Mouse (Mus musculus) heart, postnatal 10 days (tissue): ENCODE measurements around the gene Cdon. TPM values are rescaled to one million over a fixed set of nuclear protein-coding genes. Genes with fewer than 3 reads are reported as not detected.

ENCODE experiments used
- DNase-seq, 2 experiments: peaks; one replicate each; pipeline ENCODE4 v3.0.0; 2021
- intact Hi-C: fragments of 180-260 bp; cut with DNase I; formaldehyde crosslinking; loops from one replicate; pipeline ENCODE4 v1.15.1; 2025
- total RNA-seq, 2 experiments: library from RNA; stranded (reverse); gene quantifications; 2 replicates each; pipeline ENCODE4 v1.2.3; 2021

Cdon gene
- total RNA-seq, 2 experiments from 2014 or later, result 19.7 to 31.2 TPM

- intact Hi-C loops, result no loop called here
- peak in 1 of 2 experiments; percentile 13 for DNase-seq
Observed at GRCm38 (mm10) chr9:35491109-35491866, 70.4 kb downstream of the Cdon start.

DNA sequence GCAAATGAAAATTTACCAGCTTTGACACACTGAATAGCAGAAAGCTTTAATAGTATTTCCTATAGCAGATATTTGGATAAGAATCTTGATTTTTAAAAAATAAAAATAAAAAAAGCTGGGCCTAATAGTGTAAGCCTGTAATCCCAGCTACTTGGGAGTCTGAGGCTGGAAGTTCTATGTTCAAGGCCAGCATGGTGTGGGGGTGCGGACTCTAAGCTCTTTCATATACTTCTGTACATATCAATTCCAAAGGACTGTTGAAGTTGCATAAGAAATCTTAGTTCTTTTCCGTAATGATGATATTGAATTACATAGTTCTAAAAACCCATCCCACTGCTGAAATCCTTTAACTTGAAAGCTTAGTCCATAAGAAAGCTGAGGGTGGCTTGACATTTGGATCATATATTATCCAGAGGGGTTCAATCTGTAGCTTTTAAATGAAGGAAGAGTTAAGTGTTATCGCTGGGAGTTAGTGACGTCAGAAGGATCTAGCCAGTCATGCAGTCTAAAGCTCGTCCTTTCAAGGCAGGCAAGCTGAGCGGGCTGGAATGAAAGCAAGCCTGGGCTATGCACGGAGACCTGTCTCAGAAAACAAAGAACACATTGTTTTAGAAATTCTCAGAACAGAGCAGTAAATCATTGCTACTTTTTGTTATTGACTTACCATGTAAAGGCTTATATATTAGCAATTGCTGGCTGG, 72.3 kb downstream of the Cdon start:
- no peak for DNase-seq
- intact Hi-C loops, result no loop called here

- DNase-seq, result no peak
- intact Hi-C loops, result no loop called here
Observed at GRCm38 (mm10) chr9:35493733-35494092, 72.8 kb downstream of the Cdon start.

GRCm38 (mm10) chr9:35494937-35495336, 74.0 kb downstream of the Cdon start:
- DNase-seq, result no peak
- intact Hi-C loops, result no loop called here

- no peak for DNase-seq
- intact Hi-C loops, result no loop called here
Observed at GRCm38 (mm10) chr9:35495471-35495870, 74.5 kb downstream of the Cdon start.

DNA sequence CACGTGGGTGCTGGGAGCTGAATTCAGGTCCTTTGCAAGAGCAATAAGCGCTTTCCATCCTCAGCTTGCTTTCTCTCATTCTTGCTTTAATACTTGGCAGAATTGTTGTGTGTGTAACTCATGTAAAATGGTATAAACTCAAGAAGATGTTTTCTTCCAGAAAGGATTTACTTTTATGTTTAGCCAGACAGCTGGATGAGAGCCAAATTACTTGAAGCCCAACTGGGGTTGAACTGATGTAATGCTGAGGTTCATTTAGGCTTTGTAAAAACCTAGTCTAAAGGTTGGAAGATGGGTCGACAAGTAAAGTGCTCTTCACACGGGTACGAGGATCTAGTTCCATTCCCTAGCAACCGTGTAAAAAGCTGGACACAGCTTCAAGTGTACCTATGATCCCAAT, 79.0 kb downstream of the Cdon start:
- intact Hi-C loops, result no loop called here
- no peak for DNase-seq

- intact Hi-C loops, result no loop called here
- DNase-seq, result no peak
Observed at GRCm38 (mm10) chr9:35502361-35503000, 81.6 kb downstream of the Cdon start.

DNA sequence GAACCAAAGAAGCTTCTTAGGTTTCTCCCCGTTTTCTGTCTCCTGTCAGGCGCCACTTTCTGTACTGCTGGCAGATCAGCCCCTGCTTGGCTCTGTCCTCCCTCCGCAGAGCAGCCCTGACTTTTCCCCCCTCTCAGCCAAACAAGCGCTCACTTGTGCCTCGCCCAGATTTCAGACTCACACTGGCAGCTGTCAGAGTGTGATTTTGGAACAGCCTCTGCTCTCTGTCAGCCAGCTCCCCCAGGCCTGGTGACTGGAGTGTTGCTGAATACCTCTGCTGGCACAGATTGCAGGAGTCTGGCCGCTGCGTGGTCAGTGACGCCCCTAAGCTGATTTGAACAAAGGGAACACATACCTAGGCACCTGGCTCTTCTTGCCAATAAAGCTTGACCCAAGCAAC, 87.3 kb downstream of the Cdon start:
- peak; percentile 81 to 83 for DNase-seq
- intact Hi-C loops, result no loop called here

DNA sequence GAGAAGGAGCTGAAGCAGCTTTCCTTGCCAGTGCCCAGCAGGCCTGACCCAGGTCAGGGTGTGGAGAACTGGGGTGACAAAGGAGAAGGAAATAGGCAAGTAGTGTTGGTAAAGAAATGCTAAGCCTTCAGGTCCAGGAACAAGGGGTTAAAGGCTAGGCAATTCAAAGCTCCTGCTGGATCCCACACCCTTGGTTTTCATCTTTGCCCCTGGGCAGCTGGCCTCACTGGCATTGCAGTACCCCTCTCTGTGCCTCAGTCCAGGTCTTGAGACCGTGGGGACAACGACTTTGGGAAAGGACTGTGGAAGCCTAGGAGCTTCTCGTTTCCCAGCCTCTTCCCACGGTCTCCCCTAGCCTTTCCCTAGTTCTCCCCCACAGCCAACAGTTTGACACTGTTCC, 93.0 kb downstream of the Cdon start:
- DNase-seq, result no peak
- intact Hi-C loops, result no loop called here

DNA sequence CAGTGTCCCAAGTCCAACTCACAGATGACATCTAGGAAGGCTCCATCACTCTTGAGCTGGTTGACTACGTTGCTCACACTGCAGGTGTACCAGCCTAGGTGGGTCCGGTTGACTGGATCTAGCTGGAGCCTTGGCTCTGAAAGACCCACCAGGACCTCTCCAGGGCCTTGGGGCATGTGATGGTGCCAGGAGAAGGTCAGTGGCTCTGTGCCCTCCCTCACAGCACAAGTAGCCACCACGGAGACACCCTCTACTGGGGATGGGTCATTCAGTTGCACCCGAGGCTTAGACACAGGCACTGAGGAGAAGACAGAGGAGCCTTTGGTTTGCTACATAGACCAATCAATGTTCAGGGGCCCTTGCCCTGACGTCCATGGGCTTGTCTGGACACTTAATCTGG, 95.3 kb downstream of the Cdon start:
- DNase-seq, result no peak
- intact Hi-C loops, result no loop called here

DNA sequence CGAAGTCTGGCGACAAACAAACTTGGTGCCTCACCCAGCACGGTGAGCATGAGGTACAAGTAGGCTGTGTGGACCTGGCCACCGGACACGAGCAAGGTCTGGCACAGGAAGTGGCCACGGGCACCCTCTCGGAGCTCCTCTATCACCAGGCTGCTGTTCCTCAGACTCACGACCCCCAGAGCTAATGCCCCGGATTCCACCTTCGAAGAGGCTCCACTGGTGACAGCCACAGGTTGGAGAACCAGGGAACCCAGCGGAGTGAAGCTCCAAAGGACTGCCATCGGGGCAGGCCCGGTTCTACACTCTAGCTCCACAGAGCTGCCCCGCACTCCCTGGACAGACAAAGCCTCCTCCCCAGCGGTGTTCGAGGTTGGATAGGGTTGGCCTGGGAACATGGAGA, 95.8 kb downstream of the Cdon start:
- intact Hi-C loops, result no loop called here
- no peak for DNase-seq

DNA sequence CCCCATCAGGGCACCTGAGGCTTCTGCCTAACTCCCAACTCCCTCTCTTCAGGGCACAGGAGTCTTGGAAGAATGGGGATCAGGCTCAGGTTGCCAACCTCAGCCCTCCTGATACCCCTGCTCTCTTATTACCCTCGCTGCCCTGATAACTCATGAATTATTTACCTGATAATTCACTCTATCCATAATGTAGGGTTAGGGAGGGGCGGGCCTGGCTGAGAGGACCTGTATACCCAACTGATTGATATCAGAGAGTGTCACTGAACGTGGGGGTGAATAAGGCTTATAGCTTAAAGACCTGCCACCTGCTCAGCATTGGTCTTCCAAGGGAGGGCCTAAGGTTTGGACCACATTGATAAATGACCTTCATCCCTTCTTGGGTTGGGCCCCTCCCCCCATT, 97.2 kb downstream of the Cdon start, which contains the start of gene Gm1113:
Gm1113 (minus strand) TSS at position 101 of the 400 bp plus-strand sequence.
- intact Hi-C loops, result no loop called here
- no peak for DNase-seq

DNA sequence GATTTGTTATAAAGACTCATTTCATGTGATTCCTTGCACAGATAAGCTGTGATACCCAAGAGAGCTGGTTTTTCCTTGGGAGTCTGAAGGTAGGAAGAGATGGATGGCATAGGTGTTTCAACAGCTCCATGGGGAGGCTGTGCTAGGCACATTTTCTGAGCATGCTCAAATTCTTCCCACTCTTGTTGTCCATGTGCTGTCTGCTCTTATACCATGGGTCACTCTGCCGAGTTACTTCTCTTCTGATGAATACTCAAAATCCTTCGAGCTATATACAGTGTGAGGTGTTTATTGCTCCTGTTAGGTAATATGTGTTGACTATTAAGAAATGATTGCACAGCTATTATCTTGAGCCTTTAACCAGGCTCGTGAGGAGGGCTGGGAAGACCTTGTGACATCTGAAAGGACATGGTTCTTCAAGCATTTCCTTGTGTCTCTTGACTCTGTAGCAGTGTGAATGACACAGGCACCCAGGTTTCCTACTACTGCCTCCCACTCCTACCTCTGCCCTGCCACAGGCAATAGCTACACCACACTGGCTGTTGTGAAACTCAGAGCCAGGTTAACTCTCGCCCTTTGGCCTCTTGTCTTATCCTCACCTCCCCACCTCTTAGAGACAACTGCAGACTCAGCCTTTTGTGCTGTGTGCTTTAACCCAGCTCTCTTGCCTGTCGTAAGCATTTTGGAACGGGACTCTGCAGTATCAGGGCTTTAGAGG, 99.9 kb downstream of the Cdon start:
- intact Hi-C loops, result no loop called here
- no peak for DNase-seq

DNA sequence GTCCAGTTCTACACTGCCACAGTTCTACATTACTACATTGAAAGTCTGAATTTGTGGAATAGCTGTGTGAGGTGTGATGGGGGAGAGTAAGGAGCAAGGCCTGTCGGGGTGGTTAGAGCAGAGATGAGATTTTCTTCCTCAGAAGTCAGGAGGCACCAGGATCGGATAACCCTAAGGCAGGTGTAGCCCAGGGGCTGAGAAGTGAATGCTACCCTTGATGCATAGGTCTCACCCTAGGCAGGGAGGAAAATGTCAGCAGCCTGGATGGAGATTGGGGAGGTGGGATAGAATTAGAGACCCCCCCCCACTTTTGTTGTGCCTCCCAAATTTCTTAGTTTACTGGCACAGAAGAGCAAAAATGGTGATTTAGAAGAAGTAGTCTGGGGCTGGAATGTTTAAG, 101.3 kb downstream of the Cdon start:
- DNase-seq, result no peak
- intact Hi-C loops, result loop anchor here (2.0 kb wide), 1 partner anchor 99 kb away; no protein-coding TSS in a partner anchor

DNA sequence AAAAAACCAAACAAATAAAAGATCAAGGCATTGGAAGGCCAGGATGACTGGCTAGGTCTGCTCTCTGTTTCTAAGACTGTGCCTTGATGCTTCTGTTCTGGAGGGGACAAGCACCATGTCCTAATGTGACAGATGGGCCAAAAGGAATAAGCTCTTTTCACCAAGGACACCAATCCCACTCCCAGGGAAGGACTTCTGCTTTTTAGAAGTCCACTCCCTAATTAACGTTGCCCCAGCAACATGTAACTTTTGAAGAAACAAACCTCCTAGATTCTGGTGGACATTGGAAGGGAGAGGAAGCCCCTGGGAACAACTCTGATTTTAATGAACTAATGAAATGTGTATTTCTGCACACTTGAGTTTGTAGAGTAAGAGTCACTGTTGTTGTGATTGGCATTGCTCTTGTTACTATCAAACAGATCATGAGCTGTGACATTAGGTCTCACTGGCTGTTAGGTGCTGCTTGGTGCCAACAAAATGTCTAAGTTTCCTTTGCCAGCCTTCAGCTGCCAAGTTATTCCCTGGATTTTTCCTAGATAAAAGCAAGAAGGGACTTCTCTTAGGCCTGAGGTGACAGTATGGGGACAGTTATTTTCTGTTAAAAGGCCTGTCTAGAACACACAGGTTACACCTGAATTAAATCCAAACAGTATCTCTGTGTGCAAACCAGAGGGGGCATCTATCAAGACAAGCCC, 102.0 kb downstream of the Cdon start:
- intact Hi-C loops, result loop anchor here (2.0 kb wide), 1 partner anchor 100 kb away; no protein-coding TSS in a partner anchor
- peak in 1 of 2 experiments; percentile 31 for DNase-seq

GRCm38 (mm10) chr9:35523541-35523940, 102.6 kb downstream of the Cdon start:
- peak; percentile 63 to 69 for DNase-seq
- intact Hi-C loops, result loop anchor here (2.0 kb wide), 1 partner anchor 101 kb away; no protein-coding TSS in a partner anchor

DNA sequence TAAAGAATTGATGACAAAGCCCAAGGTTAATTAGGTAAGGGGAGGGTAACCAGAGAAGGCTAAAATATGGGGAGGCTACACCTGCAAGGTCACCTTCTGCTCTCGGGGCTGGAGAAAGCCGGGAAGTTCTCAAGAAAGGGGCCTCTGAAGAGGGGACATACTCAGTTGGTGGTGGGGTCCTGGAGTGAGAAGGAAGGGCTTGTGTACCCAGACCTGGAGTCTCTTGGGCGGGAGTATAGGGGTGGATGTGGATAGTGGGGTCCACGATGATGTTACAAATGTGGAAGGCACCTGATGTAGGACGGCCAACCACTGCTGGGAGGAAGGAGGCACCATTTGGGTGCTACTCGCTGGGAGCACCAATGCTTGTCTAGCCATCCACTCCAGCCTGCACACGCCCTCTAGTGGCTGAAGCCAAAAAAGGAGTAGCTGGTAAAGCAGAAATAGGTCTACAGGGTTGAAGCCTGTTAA, 103.0 kb downstream of the Cdon start:
- intact Hi-C loops, result loop anchor here (1.0 to 2.0 kb wide), 2 partner anchors 101 to 242 kb away; no protein-coding TSS in a partner anchor

DNA sequence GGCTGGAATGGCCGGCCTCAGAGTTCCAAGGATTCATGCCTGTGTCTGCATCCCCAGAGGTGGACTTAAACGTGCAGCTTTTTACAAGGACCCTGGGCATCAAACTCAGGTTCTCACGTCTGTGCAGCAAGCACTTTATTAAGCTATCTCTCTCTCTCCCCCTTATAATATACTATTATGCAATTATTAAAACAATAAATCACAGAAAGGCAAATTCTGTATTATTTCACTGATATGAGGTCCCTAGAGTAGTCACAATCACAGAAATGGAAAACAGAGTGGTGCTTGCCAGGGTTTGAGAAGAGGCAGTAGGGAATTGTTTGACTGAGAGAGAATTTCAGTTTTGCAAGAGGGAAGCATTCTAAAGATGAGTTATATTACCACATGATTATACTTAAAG, 108.2 kb downstream of the Cdon start:
- intact Hi-C loops, result no loop called here
- no peak for DNase-seq

More for the DNA sequence above, 103.0 kb downstream of the Cdon start:
- DNase-seq, result peak; percentile 80 to 85

GRCm38 (mm10) chr9:35529796-35530195, 108.9 kb downstream of the Cdon start:
- no peak for DNase-seq
- intact Hi-C loops, result no loop called here

DNA sequence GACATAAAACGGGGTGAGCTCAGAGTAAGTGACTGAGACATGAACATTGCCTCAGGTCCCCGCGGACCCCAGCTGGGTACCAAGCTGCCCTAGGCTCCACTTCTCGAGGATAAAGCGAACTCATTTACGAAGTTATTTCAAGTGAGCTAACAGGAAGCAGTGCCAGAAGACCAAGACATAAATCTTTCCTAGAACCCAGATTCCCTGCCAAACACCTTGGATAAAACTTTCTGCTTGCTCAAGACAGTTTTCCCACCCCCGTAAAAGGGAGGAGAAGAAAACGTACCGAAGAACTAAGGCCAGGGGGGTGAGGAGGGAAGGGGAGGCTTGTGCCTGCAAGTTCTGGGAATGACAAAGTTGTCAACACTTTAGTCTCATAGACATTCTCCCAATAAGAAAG, 112.3 kb downstream of the Cdon start:
- DNase-seq, result peak in 1 of 2 experiments; percentile 15
- intact Hi-C loops, result no loop called here
